Mouse (Mus musculus) forebrain, embryonic 10.5 days (tissue): ENCODE measurements around the gene Eapp. TPM values are rescaled to one million over a fixed set of nuclear protein-coding genes. Genes with fewer than 3 reads are reported as not detected.
A peak's percentile ranks its signal among the peaks of the same experiment; 100 is the strongest.

ENCODE experiments used
- DNase-seq: peaks from one replicate; pipeline ENCODE4 v3.0.0-alpha.2; 2017; ENCODE audit warnings: low spot score; ENCODE audit errors: extremely low spot score
- H3K27ac ChIP-seq: fragments of 300-500 bp; sonication (generic); 2 replicates; pipeline ENCODE4 v1.5.1; 2016; ENCODE audit warnings: mild to moderate bottlenecking
- H3K27me3 ChIP-seq: fragments of 300-500 bp; sonication (generic); 2 replicates; pipeline ENCODE4 v1.6.1; 2016; ENCODE audit warnings: mild to moderate bottlenecking; ENCODE audit not compliant: poor library complexity, severe bottlenecking
- H3K36me3 ChIP-seq: fragments of 300-500 bp; sonication (generic); replicated peaks from 2 replicates; pipeline ENCODE4 v1.6.1; 2016; ENCODE audit warnings: mild to moderate bottlenecking, moderate library complexity
- H3K4me1 ChIP-seq: fragments of 300-500 bp; sonication (generic); 2 replicates; pipeline ENCODE4 v1.6.1; 2016
- H3K4me3 ChIP-seq: fragments of 300-500 bp; sonication (generic); 2 replicates; pipeline ENCODE4 v1.5.1; 2016; ENCODE audit warnings: mild to moderate bottlenecking, moderate library complexity
- H3K9me3 ChIP-seq: fragments of 300-500 bp; sonication (generic); 2 replicates; pipeline ENCODE4 v1.6.1; 2016; ENCODE audit warnings: mild to moderate bottlenecking, moderate library complexity
- WGBS: fragments of 180-500 bp; shearing (Covaris S2); methylation state at CpG from one replicate; pipeline ENCODE4 v1.1.7; 2016; 5-methylcytosine and 5-hydroxymethylcytosine counted together
- polyA plus RNA-seq: library from polyadenylated mRNA; unstranded; fragments of >200 nt; fragmentation: Nextera tagmentation; extraction: Ambion mirVana; gene quantifications from 2 replicates; pipeline ENCODE4 v1.2.1, GENCODE M21; 2016

The Eapp gene
- polyA plus RNA-seq, 1 experiment from 2014 or later, result 74.0 TPM

DNA sequence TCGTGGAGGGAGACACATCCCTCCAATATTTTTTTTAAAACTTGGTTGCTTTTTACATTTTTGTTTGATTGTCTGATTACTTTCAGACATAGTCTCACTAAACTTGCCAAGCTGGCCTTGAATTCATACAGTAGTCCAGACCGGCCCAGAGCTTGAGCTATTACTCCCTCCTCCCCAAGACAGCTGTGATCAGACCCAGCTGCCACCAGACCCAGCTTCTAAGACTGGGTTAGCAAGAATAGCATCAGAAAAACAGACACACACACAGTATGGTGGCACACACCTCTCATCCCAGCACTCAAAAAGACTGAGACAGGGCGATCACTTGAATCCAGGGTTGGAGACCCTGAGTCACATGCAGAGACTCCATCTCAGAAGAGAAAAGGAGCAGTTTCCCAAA, 35.8 kb downstream of the Eapp start:
- peaks cover 6% of the 10 kb centered on the region; the same call in 1 of the 2 replicates for H3K27me3 ChIP-seq
- 86% methylated on average over 3 of the region's 3 CpGs for WGBS
- H3K4me1 ChIP-seq, result peaks cover 17% of the 10 kb centered on the region
- no peaks in the 10 kb centered on the region for H3K9me3 ChIP-seq
- no peak for DNase-seq
- H3K4me3 ChIP-seq, result no peak overlapping the region
- H3K27ac ChIP-seq, result no peak overlapping the region
- H3K36me3 ChIP-seq, result no peaks in the 10 kb centered on the region

DNA sequence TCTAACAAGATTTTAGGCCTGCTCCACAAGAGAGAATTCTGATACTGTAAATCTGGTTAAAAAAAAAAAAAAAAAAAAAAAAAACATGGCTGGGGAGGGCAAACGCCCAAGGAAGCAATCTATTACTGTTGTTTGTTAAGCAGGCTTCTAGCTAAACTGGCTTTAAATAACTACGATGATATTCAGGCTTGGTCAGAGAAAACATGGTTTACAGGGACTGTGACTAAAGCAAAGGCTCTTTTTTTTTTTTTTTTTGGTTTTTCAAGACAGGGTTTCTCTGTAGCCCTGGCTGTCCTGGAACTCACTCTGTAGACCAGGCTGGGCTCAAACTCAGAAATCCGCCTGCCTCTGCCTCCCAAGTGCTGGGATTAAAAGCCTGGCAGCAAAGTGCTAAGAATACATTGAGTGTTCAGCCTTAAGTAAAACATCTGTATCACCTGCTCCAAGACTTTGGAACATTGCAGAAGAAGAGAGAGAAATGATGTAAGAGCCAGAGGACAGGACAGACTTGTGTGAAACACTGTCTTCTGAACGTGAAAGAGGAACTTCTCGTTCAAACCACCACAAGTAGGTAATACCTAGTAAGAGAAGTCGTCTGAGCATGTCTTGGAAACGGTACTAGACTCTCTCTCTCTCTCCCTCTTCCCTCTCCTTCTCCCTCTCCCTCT, 37.1 kb downstream of the Eapp start:
- Histone ChIP-seq H3K27ac (no peak overlapping the region), H3K4me3 (no peak overlapping the region), H3K9me3 (no peaks in the 10 kb centered on the region), H3K4me1 (peaks cover 30% of the 10 kb centered on the region), H3K27me3 (peaks cover 6% of the 10 kb centered on the region; the same call in 1 of the 2 replicates), H3K36me3 (peaks cover 4% of the 10 kb centered on the region; the same call in 1 of the 2 replicates)
- 81% methylated on average over 7 of the region's 7 CpGs for WGBS
- no peak for DNase-seq

DNA sequence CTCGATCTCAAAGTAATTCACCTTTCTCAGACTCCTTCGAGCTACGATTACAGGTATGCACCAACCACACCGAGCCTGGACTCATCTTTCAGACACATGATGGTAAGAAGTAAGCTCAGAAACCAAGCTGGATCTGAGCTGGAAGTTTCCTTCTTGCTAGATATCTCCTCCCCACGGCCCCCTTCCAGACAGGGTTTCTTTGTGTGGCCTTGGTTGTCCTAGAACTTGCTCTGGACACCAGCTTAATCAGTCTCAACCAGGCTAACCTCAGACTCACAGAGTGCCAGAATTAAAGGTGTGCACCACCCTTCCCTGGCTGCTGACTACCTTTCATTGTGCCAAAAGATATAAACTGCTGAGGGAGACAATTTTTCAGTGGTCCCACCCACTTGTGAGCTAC, 37.7 kb downstream of the Eapp start:
- Histone ChIP-seq H3K27ac (no peak overlapping the region), H3K27me3 (peaks cover 6% of the 10 kb centered on the region; the same call in 1 of the 2 replicates), H3K4me1 (peaks cover 30% of the 10 kb centered on the region), H3K9me3 (no peaks in the 10 kb centered on the region), H3K36me3 (peaks cover 4% of the 10 kb centered on the region; the same call in 1 of the 2 replicates), H3K4me3 (no peak overlapping the region)
- DNase-seq, result no peak
- WGBS, result 94% methylated on average over 5 of the region's 5 CpGs

DNA sequence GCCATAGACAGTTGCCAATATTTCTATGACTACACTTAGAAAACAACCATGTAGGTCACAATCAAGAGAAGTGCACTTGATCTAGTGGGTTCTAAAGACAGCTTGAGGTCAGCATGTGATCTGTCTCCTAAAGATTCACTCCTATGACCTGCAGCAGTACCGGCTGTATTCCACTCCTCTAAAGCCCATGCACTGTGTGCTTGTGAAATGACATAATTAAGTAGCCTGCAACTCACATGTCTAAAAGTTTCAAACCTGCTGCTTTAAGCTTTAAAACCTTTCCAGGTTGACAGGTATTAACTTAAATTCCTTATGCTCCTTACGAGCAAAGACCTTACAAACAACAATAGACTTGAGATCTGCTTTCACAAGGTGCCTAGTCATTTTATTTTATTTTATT, 38.5 kb downstream of the Eapp start:
- no peak for DNase-seq
- Histone ChIP-seq H3K36me3 (peaks cover 4% of the 10 kb centered on the region; the same call in 1 of the 2 replicates), H3K9me3 (no peaks in the 10 kb centered on the region), H3K27ac (no peak overlapping the region), H3K27me3 (peaks cover 6% of the 10 kb centered on the region; the same call in 1 of the 2 replicates), H3K4me1 (peaks cover 34% of the 10 kb centered on the region), H3K4me3 (peak overlapping the region; percentile 73)
- 71% methylated on average over 2 of the region's 2 CpGs for WGBS

DNA sequence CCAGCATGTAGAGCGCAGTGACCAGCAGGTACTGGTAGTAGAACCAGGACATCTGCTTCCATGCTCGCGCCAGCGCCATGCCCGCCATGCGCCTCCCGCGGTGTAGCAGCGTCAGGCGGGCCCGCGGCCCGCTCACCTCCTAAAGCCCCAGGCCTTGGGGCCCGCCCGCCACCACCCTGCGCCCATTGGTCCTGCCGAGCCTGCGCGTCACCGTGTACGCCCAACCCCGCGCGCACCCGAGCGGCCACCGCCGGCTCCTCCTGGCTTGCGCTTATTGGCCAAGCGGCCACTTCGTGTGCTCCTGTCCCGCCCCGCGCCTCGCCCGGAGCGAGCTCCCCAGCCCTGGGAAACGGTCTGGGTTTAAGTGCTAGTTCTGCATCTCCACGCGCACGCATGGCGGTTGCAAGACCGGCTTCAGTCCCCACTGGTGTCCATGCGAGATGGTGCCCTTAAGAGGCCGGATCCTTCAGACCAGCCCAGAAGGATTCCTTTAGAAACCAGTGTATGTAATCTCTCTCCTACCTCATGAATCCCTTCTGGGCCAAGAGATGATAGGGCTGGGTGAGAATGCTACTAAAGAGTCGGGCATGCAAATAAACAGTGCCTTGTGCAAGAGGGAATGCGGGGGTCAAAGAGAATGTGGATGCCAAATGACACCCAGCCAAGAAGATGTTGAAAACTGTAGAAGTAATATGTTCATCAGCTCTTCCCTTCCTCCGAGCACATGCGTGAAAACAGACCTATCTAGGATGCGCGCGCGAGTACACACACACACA, 39.1 kb downstream of the Eapp start, which contains the start of gene Sptssa:
Sptssa (minus strand) TSS at position 178 of the 776 bp plus-strand sequence.
- Histone ChIP-seq H3K27ac (peak within 1 kb of the TSS; percentile 95), H3K36me3 (peaks cover 4% of the 10 kb centered on the region; the same call in 1 of the 2 replicates), H3K9me3 (no peaks in the 10 kb centered on the region), H3K4me1 (peaks cover 35% of the 10 kb centered on the region), H3K4me3 (peak within 1 kb of the TSS; percentile 73), H3K27me3 (peaks cover 6% of the 10 kb centered on the region; the same call in 1 of the 2 replicates)
- 8% methylated on average over 53 of the region's 53 CpGs for WGBS
- DNase-seq, result peak; percentile 95

DNA sequence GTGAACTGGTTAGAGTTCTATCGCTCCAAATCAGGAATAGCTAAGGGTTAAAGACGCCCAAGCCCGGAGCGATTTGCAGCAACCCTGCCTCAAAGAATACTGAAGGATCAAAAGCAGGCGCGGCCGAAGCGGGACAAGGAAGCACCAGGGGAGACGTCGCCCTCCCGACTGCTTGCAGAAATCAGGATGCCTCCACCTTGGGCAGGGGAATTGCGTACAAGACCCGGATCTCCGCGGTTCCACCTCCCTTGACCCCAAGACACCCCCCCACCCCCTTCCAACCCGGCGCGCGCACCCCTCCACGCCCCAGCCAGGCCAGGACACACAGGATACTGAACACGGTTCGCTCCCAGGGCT, 39.7 kb downstream of the Eapp start:
- WGBS, result 0% methylated on average over 22 of the region's 22 CpGs
- no peak for DNase-seq
- peak overlapping the region; percentile 73 for H3K4me3 ChIP-seq

GRCm38 (mm10) chr12:54655292-54656038, 40.2 kb downstream of the Eapp start:
- WGBS, result 37% methylated on average over 16 of the region's 16 CpGs
- no peak for DNase-seq
- Histone ChIP-seq H3K27ac (peak overlapping the region; percentile 95), H3K36me3 (peaks cover 11% of the 10 kb centered on the region), H3K27me3 (peaks cover 6% of the 10 kb centered on the region; the same call in 1 of the 2 replicates), H3K9me3 (no peaks in the 10 kb centered on the region), H3K4me1 (peaks cover 35% of the 10 kb centered on the region), H3K4me3 (peak overlapping the region; percentile 73)

More for the DNA sequence above, 39.7 kb downstream of the Eapp start:
- no peaks in the 10 kb centered on the region for H3K9me3 ChIP-seq
- peaks cover 6% of the 10 kb centered on the region; the same call in 1 of the 2 replicates for H3K27me3 ChIP-seq
- H3K4me1 ChIP-seq, result peaks cover 35% of the 10 kb centered on the region
- peaks cover 7% of the 10 kb centered on the region; the same call in 1 of the 2 replicates for H3K36me3 ChIP-seq
- H3K27ac ChIP-seq, result peak overlapping the region; percentile 95

- WGBS, result 93% methylated on average over 1 of the region's 1 CpGs
- H3K9me3 ChIP-seq, result no peaks in the 10 kb centered on the region
- H3K36me3 ChIP-seq, result peaks cover 17% of the 10 kb centered on the region
- H3K4me1 ChIP-seq, result peaks cover 35% of the 10 kb centered on the region
- no peak for DNase-seq
- peak overlapping the region; percentile 73 for H3K4me3 ChIP-seq
- H3K27me3 ChIP-seq, result peaks cover 6% of the 10 kb centered on the region; the same call in 1 of the 2 replicates
- H3K27ac ChIP-seq, result no peak overlapping the region
These were observed 41.0 kb downstream of the Eapp start for GRCm38 (mm10) chr12:54654741-54655140.

DNA sequence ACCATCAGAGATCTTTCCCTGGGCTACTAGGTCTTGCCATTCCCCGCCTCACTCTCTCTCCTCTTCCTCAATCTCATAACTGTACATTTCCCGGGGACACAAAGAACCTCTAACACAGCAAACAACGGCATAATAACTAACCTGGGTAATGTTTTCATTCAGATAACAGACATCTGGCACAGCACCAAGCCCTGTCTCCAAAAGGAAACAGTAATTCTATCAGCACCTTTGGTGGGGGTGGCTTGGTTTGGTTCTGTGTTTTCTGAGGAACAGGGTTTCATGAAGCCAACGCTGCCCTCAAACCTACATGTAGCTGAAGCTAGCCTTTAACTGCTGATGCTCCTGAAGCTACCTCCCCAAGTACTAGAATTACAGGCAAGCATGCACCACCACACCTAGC, 41.6 kb downstream of the Eapp start:
- H3K27me3 ChIP-seq, result peaks cover 6% of the 10 kb centered on the region; the same call in 1 of the 2 replicates
- H3K4me1 ChIP-seq, result peaks cover 35% of the 10 kb centered on the region
- no peak for DNase-seq
- peaks cover 18% of the 10 kb centered on the region for H3K36me3 ChIP-seq
- WGBS, result 93% methylated on average over 4 of the region's 4 CpGs
- H3K4me3 ChIP-seq, result peak overlapping the region; percentile 73; the same call in 1 of the 2 replicates
- no peaks in the 10 kb centered on the region for H3K9me3 ChIP-seq
- no peak overlapping the region for H3K27ac ChIP-seq

DNA sequence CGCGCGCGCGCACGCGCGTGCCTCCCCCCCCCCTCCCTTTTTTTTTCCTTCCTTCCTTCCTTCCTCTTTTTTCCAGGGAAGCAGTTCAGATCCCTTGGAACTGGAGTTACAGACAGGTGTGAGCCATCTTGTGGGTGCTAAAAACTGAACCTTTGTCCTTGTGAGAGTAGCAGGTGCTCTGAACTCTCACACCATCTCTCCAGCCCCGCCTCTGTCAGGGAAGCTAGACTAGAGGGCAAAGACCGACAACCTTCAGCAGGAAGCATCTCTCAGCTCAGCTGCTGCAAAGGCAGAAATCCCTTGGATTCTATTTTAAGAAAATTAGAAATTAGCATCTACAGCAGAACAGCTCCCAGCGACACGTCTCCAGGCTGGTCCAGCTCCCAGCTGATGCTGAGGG, 43.4 kb downstream of the Eapp start:
- H3K27ac ChIP-seq, result no peak overlapping the region
- no peak for DNase-seq
- peaks cover 3% of the 10 kb centered on the region; the same call in 1 of the 2 replicates for H3K27me3 ChIP-seq
- no peaks in the 10 kb centered on the region for H3K9me3 ChIP-seq
- WGBS, result 96% methylated on average over 12 of the region's 12 CpGs
- no peak overlapping the region for H3K4me3 ChIP-seq
- peaks cover 35% of the 10 kb centered on the region for H3K4me1 ChIP-seq
- H3K36me3 ChIP-seq, result peaks cover 35% of the 10 kb centered on the region

DNA sequence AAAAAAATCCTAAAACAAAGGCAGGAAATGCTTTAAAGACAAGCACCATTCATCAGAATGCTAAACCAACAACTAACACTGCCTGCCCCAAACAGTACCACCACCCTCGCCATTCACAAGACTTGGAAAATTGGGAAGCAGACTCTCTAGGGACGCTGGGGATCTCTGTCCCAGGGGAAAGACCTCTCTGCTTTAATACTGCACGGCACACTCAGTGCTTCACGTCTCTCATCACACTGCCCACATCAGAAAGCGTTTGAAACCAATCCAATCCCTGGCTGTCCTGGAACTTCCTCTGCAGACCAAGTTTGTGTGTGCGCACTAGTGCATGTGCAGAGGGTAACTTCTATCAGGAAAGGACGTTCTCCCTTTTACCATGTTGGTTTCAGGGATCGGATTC, 43.9 kb downstream of the Eapp start:
- Histone ChIP-seq H3K27me3 (no peaks in the 10 kb centered on the region), H3K4me3 (no peak overlapping the region), H3K9me3 (no peaks in the 10 kb centered on the region), H3K27ac (no peak overlapping the region), H3K36me3 (peaks cover 41% of the 10 kb centered on the region), H3K4me1 (peaks cover 29% of the 10 kb centered on the region)
- no peak for DNase-seq
- WGBS, result 83% methylated on average over 8 of the region's 8 CpGs

- H3K27me3 ChIP-seq, result no peaks in the 10 kb centered on the region
- H3K4me3 ChIP-seq, result no peak overlapping the region
- no peak for DNase-seq
- WGBS, result 88% methylated on average over 1 of the region's 1 CpGs
- peaks cover 47% of the 10 kb centered on the region for H3K36me3 ChIP-seq
- H3K9me3 ChIP-seq, result no peaks in the 10 kb centered on the region
- peaks cover 26% of the 10 kb centered on the region for H3K4me1 ChIP-seq
- H3K27ac ChIP-seq, result no peak overlapping the region
These were observed 44.5 kb downstream of the Eapp start for GRCm38 (mm10) chr12:54651158-54651557.
